Mouse (Mus musculus) induced T-regulatory cell, adult 2 months (primary cell): Measurements from ENCODE around the gene Gm4305.
"Not testable (repeated sequence)": the region's sequence is repeated elsewhere in the genome, so short reads cannot be mapped to it uniquely, and the experiment has no call there.

Experiments used
- DNase-seq: peaks from one replicate; pipeline ENCODE4 v3.0.0-alpha.2; 2012; ENCODE audit warnings: low read depth

Gene Gm4305

DNA sequence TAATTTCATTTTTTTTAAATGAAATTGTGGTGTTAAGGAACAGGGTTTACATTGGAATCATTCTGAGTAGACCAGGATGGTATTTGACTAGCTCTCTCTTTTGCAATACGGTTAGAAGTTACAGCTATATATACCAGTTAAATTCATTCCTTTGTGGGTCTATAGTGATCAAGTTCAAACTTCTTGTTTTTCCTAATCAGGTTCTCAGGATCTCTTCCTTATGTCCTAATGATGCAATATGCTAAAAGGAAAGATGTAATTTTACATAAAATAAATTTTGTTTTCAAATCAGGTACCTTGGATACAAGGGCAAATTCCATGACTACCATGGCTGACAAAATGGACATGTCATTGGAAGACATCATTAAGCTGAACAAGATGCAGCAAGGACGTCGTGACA lies at the start of gene Gm4305:
Gene Gm4305, plus strand, starts transcription at position 301 of the 400 bp plus-strand sequence.
- DNase-seq, result not testable (repeated sequence)

DNA sequence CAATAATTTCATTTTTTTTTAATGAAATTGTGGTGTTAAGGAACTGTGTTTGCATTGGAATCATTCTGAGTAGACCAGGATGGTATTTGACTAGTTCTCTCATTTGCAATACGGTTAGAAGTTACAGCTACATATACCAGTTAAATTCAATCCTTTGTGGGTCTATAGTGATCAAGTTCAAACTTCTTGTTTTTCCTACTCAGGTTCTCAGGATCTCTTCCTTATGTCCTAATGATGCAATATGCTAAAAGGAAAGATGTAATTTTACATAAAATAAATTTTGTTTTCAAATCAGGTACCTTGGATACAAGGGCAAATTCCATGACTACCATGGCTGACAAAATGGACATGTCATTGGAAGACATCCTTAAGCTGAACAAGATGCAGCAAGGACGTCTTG lies 15.5 kb upstream of the Gm4305 start, which contains the start of gene Gm4301:
Gene Gm4301, plus strand, starts transcription at position 301 of the 400 bp plus-strand sequence.
- DNase-seq, result not testable (repeated sequence)

DNA sequence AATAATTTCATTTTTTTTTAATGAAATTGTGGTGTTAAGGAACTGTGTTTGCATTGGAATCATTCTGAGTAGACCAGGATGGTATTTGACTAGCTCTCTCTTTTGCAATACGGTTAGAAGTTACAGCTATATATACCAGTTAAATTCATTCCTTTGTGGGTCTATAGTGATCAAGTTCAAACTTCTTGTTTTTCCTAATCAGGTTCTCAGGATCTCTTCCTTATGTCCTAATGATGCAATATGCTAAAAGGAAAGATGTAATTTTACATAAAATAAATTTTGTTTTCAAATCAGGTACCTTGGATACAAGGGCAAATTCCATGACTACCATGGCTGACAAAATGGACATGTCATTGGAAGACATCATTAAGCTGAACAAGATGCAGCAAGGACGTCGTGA lies 10.4 kb upstream of the Gm4305 start, which contains the start of gene Gm4302:
Gene Gm4302, plus strand, starts transcription at position 301 of the 400 bp plus-strand sequence.
- not testable (repeated sequence) for DNase-seq

DNA sequence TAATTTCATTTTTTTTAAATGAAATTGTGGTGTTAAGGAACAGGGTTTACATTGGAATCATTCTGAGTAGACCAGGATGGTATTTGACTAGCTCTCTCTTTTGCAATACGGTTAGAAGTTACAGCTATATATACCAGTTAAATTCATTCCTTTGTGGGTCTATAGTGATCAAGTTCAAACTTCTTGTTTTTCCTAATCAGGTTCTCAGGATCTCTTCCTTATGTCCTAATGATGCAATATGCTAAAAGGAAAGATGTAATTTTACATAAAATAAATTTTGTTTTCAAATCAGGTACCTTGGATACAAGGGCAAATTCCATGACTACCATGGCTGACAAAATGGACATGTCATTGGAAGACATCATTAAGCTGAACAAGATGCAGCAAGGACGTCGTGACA lies 5.2 kb upstream of the Gm4305 start, which contains the start of gene Gm4303:
Gene Gm4303, plus strand, starts transcription at position 301 of the 400 bp plus-strand sequence.
- DNase-seq, result not testable (repeated sequence)

DNA sequence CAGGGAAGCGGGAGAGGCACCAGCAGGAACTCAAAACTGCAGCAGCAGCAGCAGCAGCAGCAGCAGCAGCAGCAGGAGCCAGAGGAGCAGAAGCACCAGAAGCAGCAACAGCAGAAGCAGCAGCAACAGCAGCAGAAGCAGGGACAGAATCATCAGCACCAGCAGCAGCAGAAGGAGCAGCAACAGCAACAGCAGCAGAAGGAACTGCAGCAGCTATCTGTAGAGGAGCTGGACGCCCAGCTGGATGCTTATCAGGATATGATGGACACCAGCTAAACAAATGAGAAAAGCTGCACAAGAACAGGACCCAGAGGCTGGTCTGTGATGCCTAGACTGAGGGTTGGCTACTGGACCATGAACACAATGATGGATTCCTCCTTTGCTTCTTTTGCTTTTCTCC lies 5.9 kb downstream of the Gm4305 start:
- DNase-seq, result not testable (repeated sequence)

DNA sequence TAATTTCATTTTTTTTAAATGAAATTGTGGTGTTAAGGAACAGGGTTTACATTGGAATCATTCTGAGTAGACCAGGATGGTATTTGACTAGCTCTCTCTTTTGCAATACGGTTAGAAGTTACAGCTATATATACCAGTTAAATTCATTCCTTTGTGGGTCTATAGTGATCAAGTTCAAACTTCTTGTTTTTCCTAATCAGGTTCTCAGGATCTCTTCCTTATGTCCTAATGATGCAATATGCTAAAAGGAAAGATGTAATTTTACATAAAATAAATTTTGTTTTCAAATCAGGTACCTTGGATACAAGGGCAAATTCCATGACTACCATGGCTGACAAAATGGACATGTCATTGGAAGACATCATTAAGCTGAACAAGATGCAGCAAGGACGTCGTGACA lies 10.1 kb downstream of the Gm4305 start, which contains the start of gene Gm4307:
Gene Gm4307, plus strand, starts transcription at position 301 of the 400 bp plus-strand sequence.
- not testable (repeated sequence) for DNase-seq

DNA sequence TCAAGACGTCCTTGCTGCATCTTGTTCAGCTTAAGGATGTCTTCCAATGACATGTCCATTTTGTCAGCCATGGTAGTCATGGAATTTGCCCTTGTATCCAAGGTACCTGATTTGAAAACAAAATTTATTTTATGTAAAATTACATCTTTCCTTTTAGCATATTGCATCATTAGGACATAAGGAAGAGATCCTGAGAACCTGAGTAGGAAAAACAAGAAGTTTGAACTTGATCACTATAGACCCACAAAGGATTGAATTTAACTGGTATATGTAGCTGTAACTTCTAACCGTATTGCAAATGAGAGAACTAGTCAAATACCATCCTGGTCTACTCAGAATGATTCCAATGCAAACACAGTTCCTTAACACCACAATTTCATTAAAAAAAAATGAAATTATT lies 31.6 kb downstream of the Gm4305 start, which contains the start of gene Gm4312:
Gene Gm4312, minus strand, starts transcription at position 101 of the 400 bp plus-strand sequence.
- not testable (repeated sequence) for DNase-seq
